Mouse (Mus musculus) hindbrain, postnatal 0 days (tissue): ENCODE results near the gene Ncor2. TPM values are rescaled to one million over a fixed set of nuclear protein-coding genes. Genes with fewer than 3 reads are reported as not detected.

Experiments
- ATAC-seq: fragments of 200-750 bp; cut with Nextera tagmentation; 2 replicates; pipeline ENCODE4 v1.8.0; 2017; ENCODE audit warnings: mild to moderate bottlenecking, moderate TSS enrichment, moderate library complexity
- DNase-seq: peaks from one replicate; pipeline ENCODE4 v3.0.0-alpha.2; 2015; ENCODE audit warnings: low spot score
- H3K27ac ChIP-seq: fragments of 300-500 bp; sonication (generic); 2 replicates; pipeline ENCODE4 v1.5.1; 2014; ENCODE audit warnings: mild to moderate bottlenecking
- H3K27me3 ChIP-seq: fragments of 300-500 bp; sonication (generic); 2 replicates; pipeline ENCODE4 v1.6.1; 2014; ENCODE audit warnings: low read length, mixed read lengths; ENCODE audit not compliant: insufficient read depth
- H3K36me3 ChIP-seq: fragments of 300-500 bp; sonication (generic); 2 replicates; pipeline ENCODE4 v1.6.1; 2014; ENCODE audit warnings: low read length, mixed read lengths; ENCODE audit not compliant: insufficient read depth
- H3K4me1 ChIP-seq: fragments of 300-500 bp; sonication (generic); 2 replicates; pipeline ENCODE4 v1.6.1; 2014; ENCODE audit warnings: antibody characterized with exemption, low read length, mixed read lengths; ENCODE audit not compliant: insufficient read depth
- H3K4me2 ChIP-seq: fragments of 300-500 bp; sonication (generic); 2 replicates; pipeline ENCODE4 v1.6.1; 2014; ENCODE audit warnings: low read depth, mild to moderate bottlenecking, low read length, moderate library complexity, mixed read lengths
- H3K4me3 ChIP-seq: fragments of 300-500 bp; sonication (generic); 2 replicates; pipeline ENCODE4 v1.5.1; 2014; ENCODE audit warnings: low read length
- H3K9ac ChIP-seq: fragments of 300-500 bp; sonication (generic); replicated peaks from 2 replicates; pipeline ENCODE4 v1.6.1; 2014; ENCODE audit warnings: mild to moderate bottlenecking, low read length, moderate library complexity, mixed read lengths
- H3K9me3 ChIP-seq: fragments of 300-500 bp; sonication (generic); 2 replicates; pipeline ENCODE4 v1.6.1; 2016; ENCODE audit warnings: low read length, mixed read lengths
- CTCF ChIP-seq: IDR thresholded peaks from 2 replicates; pipeline ENCODE4 v1.5.1; 2016; ENCODE audit warnings: antibody characterized with exemption, control low read depth, low read depth
- WGBS: fragments of 180-500 bp; shearing (Covaris S2); extraction: QIAGEN DNeasy Blood & Tissue Kit; methylation state at CpG from one replicate; pipeline ENCODE4 v1.1.7; 2014; 5-methylcytosine and 5-hydroxymethylcytosine counted together
- polyA plus RNA-seq: library from polyadenylated mRNA; unstranded; fragments of >200 nt; fragmentation: Nextera tagmentation; extraction: Ambion mirVana; gene quantifications from 2 replicates; pipeline ENCODE4 v1.2.1, GENCODE M21; 2015
- total RNA-seq: library from RNA; depleted of rRNA; stranded (reverse); fragments of >200 nt; gene quantifications from 2 replicates; pipeline ENCODE4 v1.2.3, GENCODE M21; 2014

Ncor2 gene
- total and polyA plus RNA-seq, 2 experiments from 2014 or later, result 22.7 to 35.4 TPM

DNA sequence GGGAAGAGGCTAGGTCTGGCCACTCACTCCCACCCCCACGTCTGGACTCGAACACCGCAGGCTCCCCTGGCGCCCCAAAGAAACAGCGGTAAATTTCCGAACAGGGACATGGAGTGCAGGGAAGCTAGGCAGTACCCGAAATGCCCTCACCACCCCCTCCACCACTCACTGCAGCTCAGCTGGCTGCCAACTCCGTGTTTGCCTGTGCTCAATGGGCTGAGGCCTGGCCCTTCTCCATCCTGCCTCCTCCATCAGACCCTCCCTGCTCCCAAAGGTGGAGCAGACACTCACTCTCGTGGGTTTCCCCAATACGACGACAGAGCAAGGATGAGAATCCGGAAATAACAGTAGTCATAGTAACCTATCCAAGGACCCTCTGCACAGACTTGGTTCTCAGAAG, 2.2 kb downstream of the Ncor2 start:
- Histone ChIP-seq H3K36me3 (no peaks in the 10 kb centered on the region), H3K9me3 (no peaks in the 10 kb centered on the region), H3K27ac (peak overlapping the region; percentile 94), H3K9ac (peak overlapping the region; percentile 92), H3K27me3 (no peaks in the 10 kb centered on the region), H3K4me1 (peaks cover 42% of the 10 kb centered on the region), H3K4me3 (peak overlapping the region; percentile 90), H3K4me2 (peak overlapping the region; percentile 74)
- 5% methylated on average over 12 of the region's 12 CpGs for WGBS
- DNase-seq, result peak; percentile 74
- peak; percentile 18; the same call in 1 of the 2 replicates for ATAC-seq
- TF ChIP-seq CTCF, result no peak

DNA sequence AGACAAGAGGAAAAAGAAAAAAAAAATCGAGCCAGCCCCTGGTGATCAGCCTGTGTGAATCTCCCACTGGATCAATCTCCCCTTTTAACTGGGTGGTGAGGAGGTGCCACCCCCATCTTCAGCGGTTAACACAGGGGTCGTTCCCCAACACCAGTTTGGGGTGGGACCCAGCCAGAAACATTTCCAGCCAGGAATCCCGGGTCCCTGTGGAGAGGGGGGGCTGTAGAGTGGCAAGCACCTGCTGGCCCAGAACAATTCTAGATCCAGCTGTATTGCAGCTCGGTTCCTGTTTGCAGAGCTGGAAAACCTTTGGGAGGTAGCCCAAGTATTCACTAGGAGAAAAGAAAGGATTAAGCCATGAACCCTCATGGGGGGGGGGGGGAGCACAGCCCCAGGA, 2.7 kb downstream of the Ncor2 start:
- H3K4me1 ChIP-seq, result peaks cover 46% of the 10 kb centered on the region
- no peak for DNase-seq
- WGBS, result 11% methylated on average over 5 of the region's 5 CpGs
- H3K27me3 ChIP-seq, result no peaks in the 10 kb centered on the region
- no peak for ATAC-seq
- peak overlapping the region; percentile 94; the same call in 1 of the 2 replicates for H3K27ac ChIP-seq
- TF ChIP-seq CTCF, result no peak
- peak overlapping the region; percentile 92 for H3K9ac ChIP-seq
- H3K36me3 ChIP-seq, result no peaks in the 10 kb centered on the region
- H3K9me3 ChIP-seq, result no peaks in the 10 kb centered on the region
- H3K4me2 ChIP-seq, result peak overlapping the region; percentile 74
- H3K4me3 ChIP-seq, result peak overlapping the region; percentile 90

DNA sequence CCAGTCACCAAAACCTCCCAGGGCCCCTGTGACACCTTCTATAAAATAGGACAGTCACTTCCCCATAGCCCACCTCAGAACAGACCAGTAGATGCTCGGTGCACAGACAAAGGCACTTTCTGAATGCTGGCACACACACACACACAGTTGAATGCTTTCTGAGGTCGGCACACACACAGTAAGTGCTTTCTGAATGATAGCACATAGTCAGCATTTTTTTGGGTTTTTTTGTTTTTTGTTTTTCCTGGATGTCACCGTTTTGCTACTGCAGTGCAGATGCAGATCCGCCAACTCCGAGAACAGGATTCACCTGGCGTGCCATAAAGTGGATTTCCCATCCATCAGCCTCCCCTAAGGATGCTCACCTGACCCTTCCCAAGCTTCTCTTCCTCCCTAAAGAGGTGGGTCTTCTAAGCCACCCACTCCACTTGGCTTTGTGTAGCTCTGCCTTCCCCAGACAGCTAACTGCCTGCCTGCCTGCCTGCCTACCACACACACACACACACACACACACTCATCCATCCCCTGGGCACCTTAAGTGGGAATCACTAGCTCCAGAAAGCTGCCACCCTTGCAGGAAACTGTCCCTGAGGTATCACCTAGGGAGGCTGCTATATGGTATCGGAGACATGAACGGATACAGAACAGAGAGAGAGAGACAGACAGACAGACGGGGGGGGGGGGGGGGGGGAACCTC, 3.2 kb downstream of the Ncor2 start:
- Histone ChIP-seq H3K4me1 (peaks cover 51% of the 10 kb centered on the region), H3K27ac (peak overlapping the region; percentile 94), H3K4me3 (peak overlapping the region; percentile 90), H3K9ac (no peak overlapping the region; the same call in 1 of the 2 replicates), H3K4me2 (peak overlapping the region; percentile 74), H3K9me3 (no peaks in the 10 kb centered on the region), H3K36me3 (no peaks in the 10 kb centered on the region), H3K27me3 (no peaks in the 10 kb centered on the region)
- WGBS, result 40% methylated on average over 9 of the region's 9 CpGs
- no peak for TF ChIP-seq CTCF
- ATAC-seq (no peak), DNase-seq (no peak)

DNA sequence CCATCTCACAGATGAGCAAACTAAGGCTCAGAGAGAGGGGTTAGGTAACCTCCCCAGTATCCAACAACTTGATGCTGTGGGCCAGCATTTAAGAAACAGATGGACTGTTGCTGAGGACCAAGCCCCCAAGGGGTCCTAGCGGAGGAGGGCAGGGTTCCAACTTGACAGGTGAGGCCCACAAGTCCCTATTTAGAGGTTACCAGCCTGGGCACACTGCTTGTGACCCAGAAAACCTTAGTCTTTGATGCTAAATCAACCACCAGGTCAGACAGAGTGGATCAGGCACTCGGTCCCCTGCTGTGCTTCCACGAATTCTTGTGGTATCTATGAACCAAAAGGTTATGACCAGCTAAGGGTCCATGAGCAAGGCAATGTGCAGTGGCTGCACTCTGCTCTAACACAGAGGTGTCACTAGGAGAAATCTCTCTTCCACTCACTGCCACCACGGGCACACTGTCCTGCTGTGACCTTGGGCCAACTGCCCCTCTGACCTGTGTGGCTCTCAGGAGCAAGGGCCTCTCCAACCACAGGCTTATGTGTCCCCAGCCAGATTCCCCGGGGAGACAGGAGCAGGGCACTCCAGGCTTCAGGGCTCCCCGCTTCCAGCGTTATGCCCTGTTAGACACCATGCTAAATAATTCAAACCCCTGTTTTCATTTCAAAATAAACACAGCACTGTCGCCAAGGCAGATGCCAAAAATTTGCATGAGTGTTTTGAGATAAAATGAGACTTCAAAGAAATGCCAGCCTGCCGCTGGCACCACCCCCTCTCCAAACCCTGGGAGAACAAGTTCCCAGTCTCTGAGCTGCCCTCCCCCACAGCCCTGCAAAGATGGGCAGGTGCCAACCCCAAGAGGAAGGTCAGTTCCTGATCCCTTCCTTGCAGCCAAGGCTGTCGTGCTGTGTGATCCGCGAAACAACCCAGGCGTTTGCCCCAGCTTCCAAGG, 4.0 kb downstream of the Ncor2 start:
- H3K36me3 ChIP-seq, result no peaks in the 10 kb centered on the region
- WGBS, result 28% methylated on average over 13 of the region's 13 CpGs

DNA sequence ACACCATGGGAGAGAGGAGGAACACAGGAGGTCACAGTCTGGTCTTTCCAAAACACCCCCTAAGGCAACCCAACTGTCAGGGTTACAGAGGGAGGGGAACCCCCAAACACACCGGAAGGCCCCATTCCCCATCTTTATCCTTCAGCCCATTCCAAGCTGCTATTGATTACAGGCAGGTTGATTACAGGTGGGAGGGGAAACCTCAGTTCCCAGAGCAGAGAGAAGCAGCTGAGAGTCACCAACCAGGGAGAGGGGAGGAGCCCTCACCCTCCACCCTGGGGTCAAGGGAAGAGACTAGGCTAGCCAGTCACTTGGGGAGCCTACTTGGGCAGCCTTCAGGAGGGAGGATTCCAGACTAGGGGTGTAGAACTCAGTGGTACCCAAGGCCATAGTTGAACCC, 5.2 kb downstream of the Ncor2 start:
- ATAC-seq (no peak), DNase-seq (no peak)
- Histone ChIP-seq H3K4me3 (no peak overlapping the region), H3K36me3 (no peaks in the 10 kb centered on the region), H3K4me1 (peaks cover 59% of the 10 kb centered on the region), H3K27me3 (no peaks in the 10 kb centered on the region), H3K27ac (no peak overlapping the region), H3K9me3 (no peaks in the 10 kb centered on the region), H3K4me2 (no peak overlapping the region), H3K9ac (no peak overlapping the region)
- 83% methylated on average over 1 of the region's 1 CpGs for WGBS
- no peak for TF ChIP-seq CTCF

More for the DNA sequence above, 4.0 kb downstream of the Ncor2 start:
- Histone ChIP-seq H3K4me2 (peak overlapping the region; percentile 74), H3K27me3 (no peaks in the 10 kb centered on the region), H3K4me1 (peaks cover 56% of the 10 kb centered on the region), H3K27ac (peak overlapping the region; percentile 94), H3K9ac (no peak overlapping the region; the same call in 1 of the 2 replicates), H3K9me3 (no peaks in the 10 kb centered on the region), H3K4me3 (peak overlapping the region; percentile 90; the same call in 1 of the 2 replicates)
- TF ChIP-seq CTCF, result no peak
- DNase-seq (peak; percentile 67), ATAC-seq (no peak)

DNA sequence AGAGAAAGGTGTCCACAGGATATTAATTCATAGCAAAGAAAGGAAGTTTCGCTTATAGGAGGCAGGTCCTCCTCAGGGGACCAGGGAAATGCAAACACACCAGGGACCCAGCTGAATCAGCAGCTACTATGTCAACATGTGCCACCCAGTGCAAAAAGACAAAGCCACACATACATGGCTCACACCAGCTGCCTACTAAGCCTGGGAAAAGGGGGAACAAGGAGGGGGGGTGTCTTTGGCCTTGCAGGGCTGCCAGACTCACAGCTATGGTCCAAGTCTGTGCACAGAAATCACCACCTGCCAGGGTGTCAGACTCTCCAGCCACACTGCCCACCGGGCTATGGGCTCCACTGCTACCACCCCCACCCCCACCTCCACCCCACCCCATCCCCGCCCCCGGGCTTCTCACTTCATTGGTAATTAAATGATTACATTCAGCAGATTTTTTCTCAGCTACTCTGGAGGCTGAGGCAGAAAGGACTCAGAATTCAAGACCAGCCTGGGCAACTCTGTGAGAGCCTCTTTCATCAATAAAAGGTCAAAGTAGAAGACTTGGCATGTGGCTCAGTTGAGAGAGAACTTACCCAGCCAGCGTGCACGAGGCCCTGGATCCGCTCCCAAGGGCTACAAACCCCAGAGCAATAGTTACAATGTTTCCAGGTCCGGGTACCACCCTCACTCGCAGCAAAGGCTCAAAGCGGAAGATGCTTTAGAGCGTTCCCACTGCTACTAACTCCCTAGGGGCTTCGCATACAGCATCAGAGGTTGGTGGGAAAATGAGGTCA, 6.0 kb downstream of the Ncor2 start:
- Histone ChIP-seq H3K27me3 (no peaks in the 10 kb centered on the region), H3K9ac (no peak overlapping the region), H3K4me3 (no peak overlapping the region), H3K4me2 (peak overlapping the region; percentile 13; the same call in 1 of the 2 replicates), H3K9me3 (no peaks in the 10 kb centered on the region), H3K27ac (peak overlapping the region; percentile 51; the same call in 1 of the 2 replicates), H3K4me1 (peaks cover 60% of the 10 kb centered on the region), H3K36me3 (no peaks in the 10 kb centered on the region)
- DNase-seq, result peak; percentile 63
- peak; percentile 21 for ATAC-seq
- 33% methylated on average over 12 of the region's 12 CpGs for WGBS
- no peak for TF ChIP-seq CTCF
